Mouse (Mus musculus): ENCODE results near the gene Bdkrb2.

Gene Bdkrb2

DNA sequence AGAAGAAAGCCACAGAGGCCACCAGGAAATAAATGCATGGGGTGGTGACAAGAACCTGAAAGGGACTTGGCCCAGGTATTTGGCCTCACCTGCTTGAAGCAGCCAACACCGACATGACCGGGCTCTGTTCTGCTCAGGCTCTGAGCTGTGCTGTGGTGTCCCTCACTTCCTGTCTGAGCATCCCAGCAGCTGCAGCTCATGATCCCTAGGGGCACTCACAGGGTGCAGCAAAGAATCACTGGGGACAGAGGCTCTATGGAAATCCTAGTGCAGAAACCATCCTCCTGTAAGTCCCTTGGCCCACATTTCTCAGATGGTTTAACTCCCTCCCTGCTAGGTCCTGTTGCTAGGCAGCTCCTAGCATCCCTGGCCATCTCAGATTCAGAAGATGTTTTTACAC lies 15.9 kb upstream of the Bdkrb2 start:
- DNase-seq: no peak

DNA sequence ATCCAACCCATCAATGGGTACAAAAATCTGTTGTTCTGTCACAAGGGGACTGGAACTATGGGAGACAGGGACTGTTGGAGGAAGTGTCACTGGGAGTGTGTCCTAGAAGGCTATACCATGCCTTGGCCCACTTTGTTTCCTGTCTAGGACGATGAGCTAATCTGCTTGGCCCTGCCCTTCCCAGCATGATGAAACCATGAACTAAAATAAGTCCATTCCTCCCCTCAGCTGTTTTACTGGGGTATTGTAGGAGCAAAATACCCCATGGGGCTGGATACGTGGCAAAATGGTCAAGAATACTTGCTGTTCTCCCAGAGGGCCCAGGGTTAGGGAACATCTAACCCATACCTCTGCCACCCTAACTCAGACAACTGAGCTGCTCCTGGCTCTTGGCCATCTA lies 15.0 kb upstream of the Bdkrb2 start:
- no peak for DNase-seq

DNA sequence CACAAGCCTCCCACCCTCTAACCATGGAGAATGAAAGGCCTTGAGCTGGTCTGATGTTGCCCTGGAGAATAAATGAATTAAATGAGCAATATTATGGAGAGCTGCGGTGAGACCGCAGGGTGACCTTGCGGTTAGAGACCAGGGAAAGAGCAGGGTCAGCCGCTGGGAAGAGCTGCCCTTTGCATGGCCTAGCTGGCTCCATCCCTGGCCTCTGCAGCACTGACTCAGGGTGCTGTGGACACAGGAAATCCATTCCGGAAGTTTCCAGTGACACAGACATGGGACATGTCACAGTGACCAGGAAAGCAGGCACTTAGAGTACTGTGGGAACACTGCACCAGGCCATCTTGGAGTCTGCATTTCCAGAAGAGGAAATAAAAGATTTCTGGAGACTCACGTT lies 14.1 kb upstream of the Bdkrb2 start:
- no peak for DNase-seq

DNA sequence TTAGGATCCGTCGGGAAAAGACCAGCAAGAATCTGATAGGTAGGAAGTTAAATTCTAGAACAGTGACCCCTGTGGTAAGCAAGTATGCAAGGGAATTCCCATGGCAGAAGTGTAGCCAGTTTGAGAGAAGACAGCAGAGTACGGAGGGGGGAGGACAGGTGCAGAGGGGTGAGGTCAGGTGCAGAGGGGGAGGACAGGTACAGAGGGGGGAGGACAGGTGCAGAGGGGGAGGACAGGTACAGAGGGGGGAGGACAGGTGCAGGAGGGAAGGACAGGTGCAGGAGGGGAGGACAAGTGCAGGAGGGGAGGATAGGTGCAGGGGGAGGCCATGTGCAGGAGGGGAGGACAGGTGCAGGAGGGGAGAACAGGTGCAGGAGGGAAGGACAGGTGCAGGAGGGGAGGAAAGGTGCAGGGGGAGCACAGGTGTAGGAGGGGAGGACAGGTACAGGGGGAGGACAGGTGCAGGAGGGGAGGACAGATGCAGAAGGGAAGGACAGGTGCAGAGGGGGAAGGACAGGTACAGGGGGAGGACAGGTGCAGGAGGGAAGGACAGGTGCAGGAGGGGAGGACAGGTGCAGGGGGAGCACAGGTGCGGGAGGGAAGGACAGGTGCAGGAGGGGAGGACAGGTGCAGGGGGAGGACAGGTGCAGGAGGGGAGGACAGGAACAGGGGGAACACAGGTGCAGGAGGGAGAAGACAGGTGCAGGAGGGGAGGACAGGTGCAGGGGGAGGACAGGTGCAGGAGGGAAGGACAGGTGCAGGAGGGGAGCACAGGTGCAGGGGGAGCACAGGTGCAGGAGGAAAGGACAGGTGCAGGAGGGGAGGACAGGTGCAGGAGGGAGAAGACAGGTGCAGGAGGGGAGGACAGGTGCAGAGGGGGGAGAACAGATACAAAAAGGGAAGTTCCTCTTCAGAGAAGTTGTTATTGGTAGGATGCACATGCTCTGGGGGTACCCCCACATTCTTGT lies 12.9 kb upstream of the Bdkrb2 start:
- DNase-seq: no peak

DNA sequence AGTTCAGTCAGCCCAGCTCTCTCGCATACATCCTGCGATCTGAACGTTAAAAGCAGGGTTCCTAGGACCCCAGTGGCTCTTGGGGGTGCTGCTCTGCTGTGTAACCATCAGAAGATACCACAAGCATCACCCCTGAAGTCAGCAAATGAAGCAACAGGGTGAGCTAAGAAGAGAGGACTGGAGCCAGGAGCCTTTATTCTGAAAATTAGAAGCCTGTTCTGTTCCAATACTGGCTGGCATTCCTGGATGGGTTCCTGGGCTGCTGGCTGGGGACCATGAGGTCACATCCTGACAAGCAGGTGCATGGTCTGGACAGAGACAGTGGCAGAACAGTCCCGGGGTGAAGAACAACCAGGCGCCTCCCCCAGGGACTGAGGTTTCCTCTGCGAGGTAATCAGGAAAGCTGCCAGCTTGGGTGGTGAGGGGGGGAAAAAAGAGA lies 11.5 kb upstream of the Bdkrb2 start:
- no peak for DNase-seq

DNA sequence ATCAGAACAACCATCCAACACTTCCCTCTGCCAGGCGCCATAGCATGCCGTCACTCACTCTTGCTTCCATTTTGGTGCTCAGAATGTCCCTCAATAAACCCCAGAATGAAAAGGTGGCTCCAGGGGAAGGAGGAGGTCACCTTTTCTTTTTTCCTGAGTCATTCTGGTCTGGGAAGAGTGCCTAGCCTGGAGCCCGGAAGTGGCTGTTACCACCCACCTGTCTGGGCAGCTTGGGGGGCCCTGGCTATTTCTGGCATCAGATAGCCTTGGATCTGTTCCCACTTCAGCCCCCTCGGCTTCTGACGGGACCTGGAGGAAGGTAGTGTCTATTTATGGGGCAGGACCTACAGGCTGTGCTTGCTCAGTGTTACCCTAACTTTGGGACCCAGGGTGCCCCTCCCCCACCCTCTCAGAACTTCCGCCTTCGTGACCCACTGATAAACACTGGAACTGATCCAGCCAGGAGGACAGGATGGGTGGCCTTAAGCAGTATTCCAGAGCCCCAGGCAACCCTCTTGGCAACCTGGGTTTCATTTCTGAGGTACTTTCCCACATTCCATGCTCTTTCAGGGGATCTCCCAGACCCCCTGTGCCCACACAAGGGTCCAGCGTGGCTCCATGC lies 8.8 kb upstream of the Bdkrb2 start:
- DNase-seq: no peak

DNA sequence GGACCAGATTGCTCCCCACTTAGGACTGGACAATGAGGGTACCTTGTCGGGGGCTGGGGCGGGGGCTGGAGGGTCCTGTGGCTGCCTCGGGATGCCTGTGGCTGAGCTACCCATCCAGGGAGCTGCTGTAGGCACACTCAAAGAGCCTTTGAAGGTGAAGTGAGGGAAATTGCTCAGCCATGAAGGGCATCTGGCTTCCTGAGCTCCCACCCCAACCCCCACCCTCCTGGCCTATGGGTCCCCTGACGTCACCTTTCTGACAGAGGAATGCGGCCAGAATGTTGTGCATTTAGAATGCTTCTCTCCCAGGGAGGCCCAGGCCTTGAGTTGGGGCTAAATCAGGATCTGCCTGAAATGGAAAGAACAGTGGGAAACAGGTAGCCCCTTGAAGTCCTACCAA lies 7.9 kb upstream of the Bdkrb2 start:
- no peak for DNase-seq

DNA sequence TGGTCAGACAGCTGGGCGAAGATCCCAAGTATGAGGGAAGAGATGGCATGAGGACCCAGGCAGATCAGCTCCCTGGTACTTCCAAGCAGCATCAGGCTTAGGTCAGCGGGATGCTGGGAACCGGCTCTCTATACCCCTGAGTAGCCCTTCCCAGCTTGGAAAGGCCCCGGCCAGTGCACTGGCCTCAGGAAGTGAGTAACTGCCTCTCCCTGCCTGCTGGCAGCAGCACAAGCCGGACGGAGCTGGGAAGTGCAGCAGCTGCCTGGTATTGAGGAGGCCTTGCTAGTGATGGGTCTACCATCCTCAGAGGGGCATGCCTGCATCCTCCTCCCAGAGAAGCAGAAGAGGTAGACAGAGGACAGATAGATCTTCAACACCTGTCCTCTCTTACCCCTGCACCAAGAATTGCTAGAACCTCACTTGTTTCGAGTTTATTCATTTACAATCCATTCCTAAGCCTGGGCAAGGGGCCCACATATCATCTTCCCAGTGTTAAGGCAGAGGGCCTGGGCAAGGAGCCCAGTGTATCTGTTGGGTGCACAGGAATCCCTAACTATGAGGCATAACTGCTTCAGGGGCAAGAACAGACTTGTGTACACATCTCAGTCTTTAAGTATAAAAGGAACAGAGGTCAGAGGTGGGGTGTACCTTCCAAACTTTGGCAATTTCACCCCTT lies 5.6 kb upstream of the Bdkrb2 start:
- no peak for DNase-seq

DNA sequence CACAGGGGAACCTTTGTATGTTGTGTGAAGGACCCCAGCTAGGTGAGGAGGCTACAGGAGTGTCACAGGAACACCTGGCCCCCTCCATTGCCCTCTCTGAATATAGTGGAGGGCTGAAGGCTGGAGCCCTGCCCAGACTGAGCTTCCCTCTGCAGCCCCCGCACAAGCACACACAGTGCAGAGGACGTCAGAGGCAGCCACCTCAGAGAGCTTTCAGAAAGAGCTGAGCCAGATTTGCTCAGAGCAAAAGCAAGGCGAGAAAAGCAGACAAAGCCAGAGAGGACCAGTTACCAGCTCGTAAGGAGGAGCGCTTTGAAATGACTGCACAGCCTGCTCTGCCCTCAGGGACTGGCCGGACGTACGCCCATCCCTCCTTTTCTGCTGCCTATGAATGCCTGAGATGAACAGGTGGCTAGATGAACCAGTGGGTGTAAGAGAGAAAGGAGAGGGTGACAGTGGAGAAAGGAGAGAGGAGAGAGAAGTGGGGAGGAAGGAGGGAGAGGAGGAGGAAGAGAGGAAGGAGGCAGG lies 2.0 kb upstream of the Bdkrb2 start:
- no peak for DNase-seq

DNA sequence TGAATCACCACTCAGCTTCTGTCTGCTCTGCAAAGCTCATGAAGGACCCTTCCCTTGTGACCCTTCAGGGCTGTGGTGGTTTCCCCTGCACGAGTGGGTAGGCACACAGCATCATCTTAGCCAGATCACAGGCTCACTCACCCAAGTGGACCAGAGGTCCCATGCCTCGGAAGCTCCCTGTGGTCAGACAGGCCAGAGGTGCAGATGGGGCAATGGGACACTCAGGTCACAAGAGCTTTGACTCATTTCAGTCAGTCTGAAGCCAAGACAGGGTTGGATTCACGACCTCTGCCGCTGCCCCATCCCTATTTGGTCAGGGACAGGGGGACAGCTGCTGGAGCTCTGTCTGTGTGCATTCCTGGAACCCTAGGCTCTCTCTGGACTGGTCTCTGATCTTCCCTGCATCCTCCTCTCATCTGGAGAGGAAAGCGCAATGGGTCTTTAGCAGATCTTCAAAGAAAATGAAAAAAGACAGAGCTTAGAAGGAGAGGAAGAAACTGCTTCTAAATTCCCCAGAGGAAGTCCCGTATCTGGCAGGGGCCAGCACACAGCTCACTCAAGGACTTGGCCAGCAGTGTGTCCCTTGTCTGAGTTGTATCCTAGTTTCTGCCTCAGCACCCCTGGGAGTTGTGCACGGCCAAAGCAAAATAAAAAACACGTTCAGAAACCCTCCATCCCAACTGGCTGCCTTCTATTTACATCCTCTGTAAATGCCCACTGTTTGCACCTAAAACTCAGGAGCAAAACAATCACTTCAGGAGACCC lies 788 bp upstream of the Bdkrb2 start:
- DNase-seq: no peak

DNA sequence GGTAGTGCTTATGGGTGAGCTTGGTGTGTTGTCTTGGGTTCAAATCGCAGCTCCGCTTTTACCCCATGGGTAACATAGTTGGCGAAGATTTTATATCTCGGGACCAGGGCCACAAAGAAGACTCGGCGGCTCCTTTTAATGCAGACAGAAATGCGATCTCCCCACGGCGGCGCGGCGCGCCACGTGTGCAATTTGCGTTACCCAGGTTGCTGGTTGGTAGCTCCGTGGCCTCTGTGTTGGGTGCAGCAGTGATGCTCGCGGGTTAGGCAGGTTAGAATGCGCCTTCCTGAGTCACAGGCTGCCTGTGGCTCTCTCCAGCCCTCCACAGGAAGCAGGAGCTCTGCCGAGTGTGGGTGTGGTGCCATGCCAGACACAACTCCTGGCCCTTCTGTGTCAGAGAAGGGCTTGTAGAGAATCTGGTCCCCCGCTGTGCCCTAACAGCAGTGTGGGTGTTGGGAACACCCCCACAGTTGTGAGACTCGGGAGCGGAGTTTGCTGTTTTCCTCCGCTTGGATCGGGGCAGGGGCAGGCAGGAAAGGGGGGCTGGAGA lies 775 bp downstream of the Bdkrb2 start:
- no peak for DNase-seq

DNA sequence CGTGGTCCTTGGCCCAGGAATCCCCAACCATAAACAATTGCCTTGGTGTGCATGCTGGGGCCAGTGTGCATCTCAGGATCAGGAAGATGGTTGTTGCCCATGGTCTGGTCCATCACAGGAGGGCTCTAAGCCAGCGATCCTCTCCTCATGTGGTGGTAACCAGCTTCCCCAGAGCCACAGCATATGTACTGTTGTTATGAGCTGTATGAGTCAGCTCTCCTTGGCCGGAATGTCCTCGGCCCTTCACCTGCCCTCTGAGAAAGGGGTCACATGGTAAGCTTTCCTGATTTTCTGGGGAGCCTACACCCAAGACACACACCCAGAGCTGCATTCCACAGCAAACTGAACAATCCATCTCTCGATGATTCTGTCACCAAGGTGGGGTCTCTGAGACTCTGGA lies 2.2 kb downstream of the Bdkrb2 start:
- DNase-seq: no peak

DNA sequence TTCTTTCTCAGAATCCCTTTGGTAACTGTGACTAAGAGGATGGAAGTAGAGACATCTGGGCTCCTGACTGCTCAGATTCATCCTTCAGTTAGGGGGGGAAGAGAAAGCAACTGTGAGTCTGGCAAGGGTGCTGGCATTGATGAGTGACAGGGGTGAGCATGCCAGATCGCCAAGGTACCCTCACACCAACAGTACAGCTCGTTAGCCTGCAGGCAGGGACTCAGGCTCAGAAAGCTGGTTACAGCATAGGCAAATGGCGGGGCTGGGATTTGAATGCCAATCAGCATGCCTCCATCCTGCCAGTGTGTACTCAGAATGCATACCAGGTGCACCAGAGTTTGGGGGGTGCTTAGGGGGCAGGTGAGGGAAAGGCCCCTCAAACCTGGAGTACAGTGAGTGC lies 8.8 kb downstream of the Bdkrb2 start:
- no peak for DNase-seq

DNA sequence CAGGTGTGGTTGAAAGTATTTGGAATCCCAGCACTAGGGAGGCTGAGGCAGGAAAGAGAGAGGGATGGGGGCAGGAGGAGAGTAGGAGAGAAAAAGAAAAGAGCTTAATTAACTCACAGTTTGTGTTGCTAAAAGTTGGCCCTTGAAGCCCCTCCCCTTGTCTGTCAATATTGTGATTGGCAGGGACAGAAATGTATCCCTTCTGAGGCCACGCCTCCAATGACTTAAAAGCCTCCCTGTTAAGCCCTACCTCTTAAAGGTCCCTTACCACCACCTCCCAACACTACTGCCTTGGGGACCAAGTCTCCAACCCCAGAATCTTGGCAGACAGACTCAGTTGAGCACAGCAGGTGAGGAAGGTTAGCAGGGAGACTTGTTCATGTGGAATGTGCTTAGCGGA lies 9.6 kb downstream of the Bdkrb2 start:
- DNase-seq: no peak

DNA sequence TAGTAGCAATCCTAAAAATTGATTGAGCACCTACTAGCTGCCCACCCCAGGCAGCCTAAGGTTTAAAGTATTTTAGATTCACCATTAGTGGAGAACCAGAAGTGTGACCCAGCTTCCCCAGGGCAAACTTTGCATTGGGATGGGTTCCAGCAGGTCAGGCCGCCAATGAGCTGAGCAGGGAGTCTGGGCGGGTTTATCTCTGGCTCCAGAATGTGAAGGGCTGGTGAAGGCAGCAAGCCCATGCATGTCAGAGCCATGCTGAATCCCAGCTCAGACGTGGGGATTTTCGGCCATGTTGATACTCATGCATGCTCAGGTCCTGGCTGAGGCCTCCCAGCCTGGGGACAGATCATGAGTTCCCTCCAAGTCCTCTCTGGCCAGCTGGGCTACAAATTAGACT lies 11.3 kb downstream of the Bdkrb2 start:
- DNase-seq: no peak

DNA sequence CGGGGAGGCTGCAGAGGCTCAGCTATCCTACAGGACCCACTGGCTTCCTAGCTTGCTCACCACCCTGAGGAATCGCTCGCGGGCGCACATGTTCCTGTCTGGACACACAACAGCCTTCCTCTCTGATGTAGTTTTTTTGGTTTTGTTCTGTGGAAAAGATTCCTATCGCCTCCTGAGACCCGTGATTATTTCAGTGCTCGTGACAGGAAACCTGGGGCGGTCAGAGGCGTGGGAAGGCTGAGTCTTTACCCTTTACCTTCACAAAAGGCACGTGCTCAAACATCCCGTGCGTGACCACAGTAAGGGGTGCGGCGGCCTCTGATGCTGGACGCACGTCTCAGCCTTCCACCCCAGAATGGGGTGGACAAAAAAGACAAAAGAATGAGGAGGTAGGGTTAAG lies 17.5 kb downstream of the Bdkrb2 start:
- DNase-seq: no peak

DNA sequence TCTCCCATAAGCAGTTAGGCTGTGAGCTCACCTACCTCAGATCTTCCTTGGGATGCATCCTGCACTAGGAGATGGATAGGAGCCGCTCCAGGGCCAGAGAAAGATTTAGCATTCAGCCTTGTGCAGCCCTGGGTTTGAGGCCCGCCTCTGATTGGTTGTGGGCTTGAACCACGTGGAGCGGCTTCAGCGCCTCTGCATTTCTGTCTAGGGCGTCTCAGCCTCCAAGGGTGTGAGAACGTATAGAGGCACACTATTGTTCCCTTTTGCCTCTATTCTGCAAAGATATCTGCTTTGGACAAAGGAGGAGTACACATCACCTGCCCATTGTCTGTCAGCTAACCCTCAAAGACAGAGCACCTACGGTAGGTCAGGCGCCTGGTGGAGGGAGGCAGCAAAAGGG lies 19.5 kb downstream of the Bdkrb2 start:
- DNase-seq: no peak

DNA sequence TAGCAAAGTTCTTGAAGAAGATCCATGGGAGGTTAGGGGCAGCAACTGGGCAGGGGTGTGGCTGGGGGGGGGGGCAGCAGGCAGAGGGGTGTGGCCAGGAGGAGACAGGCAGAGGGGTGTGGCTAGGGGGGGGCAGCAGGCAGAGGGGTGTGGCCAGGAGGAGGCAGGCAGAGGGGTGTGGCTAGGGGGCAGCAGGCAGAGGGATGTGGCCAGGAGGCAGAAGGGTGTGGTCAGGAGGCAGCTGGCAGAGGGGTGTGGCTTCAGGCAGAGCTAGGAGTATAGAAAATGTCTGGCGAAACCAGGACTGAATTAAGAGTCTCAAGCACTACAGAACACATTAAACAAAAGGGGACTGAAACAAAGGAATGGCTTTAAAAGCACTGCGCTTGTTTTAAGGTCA lies 20.5 kb downstream of the Bdkrb2 start:
- peak; percentile 12 for DNase-seq

DNA sequence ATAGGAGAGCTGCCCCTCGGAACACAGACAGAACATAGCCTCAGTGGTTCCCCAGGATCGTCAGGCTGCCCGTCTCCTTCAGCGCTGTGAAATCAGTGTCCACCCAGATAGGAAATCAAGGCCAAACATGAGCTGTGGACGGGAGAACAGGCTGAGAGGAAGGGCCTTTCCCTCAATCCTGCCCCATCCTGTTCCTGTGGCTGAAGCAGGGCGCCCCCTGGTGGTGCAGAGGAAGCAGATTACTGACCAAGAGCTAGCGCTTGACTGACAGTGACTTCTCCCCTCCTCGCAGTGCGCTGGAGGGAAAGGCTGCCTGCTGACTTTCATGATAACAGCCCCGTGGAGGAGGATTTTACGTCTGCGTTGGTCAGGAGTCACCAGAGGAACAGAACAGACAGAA lies 21.8 kb downstream of the Bdkrb2 start:
- DNase-seq: peak; percentile 51

DNA sequence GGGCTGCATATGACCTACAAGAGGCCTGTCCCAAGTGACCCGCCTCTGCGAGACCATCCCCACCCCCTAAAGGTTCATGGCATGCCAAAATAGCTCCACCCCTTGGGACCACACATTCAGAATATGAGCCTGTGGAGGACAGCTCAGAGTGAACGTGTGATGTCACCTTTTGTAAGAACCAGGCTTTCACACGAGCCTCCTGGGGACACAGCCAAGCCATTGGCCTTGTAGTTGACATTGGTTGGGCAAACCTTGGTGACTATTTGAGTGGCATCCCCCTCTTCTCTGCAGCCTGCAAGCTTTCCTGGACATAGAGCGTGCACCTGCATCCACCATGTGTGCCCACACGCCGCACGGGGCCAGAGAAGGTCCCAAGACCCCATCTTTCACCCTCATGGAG lies 24.5 kb downstream of the Bdkrb2 start:
- DNase-seq: no peak

DNA sequence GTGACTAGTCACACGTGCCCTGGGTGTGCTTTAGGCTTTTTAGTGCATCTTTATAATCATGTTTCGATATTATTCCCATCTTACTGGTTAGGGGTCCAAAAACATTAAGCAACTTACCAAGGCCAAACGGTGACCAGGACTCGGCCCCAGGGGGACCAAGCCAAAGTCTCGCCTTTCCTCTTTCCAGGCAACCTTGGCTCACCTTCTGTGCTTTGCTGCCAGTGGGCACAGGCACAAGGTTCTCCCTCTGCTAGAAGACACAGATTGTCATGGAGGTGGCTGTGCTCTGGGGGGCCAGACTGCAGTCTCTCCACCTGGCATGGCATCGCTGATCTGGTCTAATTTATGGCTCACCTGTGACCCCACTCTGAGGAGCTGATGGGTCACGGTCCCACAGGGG lies 27.8 kb downstream of the Bdkrb2 start:
- DNase-seq: no peak

DNA sequence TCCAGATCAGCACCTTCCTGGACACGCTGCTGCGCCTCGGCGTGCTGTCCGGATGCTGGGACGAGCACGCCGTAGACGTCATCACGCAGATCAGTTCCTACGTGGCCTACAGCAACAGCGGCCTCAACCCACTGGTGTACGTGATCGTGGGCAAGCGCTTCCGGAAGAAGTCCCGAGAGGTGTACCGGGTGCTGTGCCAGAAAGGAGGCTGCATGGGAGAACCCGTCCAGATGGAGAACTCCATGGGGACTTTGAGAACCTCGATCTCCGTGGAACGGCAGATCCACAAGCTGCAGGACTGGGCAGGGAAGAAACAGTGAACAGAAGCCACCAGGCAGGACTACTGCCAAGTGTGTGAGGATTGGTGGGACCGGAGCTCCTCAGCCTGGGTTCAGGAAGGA lies 29.3 kb downstream of the Bdkrb2 start:
- no peak for DNase-seq

DNA sequence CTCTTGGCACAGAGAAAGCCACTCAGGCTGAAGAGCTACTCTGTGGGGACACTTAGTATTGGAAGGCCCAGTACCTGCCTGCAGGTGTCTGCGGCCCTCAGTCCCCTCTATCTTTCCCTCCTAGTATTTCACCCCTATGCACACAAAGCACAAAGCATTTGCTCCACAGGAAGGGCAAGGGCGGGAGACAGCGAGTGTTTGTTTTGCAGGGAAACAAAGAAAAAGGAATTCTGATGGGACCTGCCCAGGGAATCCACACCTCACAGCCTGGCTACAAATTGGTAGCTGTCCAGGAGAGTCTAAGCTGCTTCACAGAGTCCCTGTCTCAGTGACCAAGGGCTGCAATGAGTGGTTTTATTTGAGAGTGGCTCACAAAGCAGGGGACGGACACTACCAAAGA lies 30.4 kb downstream of the Bdkrb2 start:
- no peak for DNase-seq

Data from thymus, postnatal 14 days (tissue).